Mouse (Mus musculus) G1E (cell line): Measurements from ENCODE around the gene Adarb1. TPM values are rescaled to one million over a fixed set of nuclear protein-coding genes. Genes with fewer than 3 reads are reported as not detected.
"Not testable (repeated sequence)": the region's sequence is repeated elsewhere in the genome, so short reads cannot be mapped to it uniquely, and the experiment has no call there.

Experiments used
- ATAC-seq: 2 replicates; pipeline ENCODE4 v1.8.0; 2016; ENCODE audit warnings: mild to moderate bottlenecking; ENCODE audit not compliant: insufficient number of reproducible peaks, poor library complexity, low FRiP score, severe bottlenecking; ENCODE audit errors: extremely low read depth
- DNase-seq: peaks from one replicate; pipeline ENCODE4 v3.0.0; 2012; ENCODE audit warnings: low spot score
- H3K27me3 ChIP-seq: 2 replicates; pipeline ENCODE4 v1.6.1; 2012; ENCODE audit warnings: mild to moderate bottlenecking, low read length, inconsistent platforms; ENCODE audit not compliant: insufficient read depth
- H3K36me3 ChIP-seq: replicated peaks from 2 replicates; pipeline ENCODE3; 2012; ENCODE audit warnings: mild to moderate bottlenecking, inconsistent platforms
- H3K4me1 ChIP-seq: 2 replicates; pipeline ENCODE4 v1.6.1; 2012; ENCODE audit warnings: low read depth, low read length, inconsistent platforms, mixed read lengths; ENCODE audit not compliant: insufficient read depth
- H3K4me3 ChIP-seq: 2 replicates; pipeline ENCODE4 v1.5.1; 2012; ENCODE audit warnings: low read depth, mild to moderate bottlenecking, inconsistent platforms, low read length, moderate library complexity, mixed read lengths
- H3K9me3 ChIP-seq: replicated peaks from 2 replicates; pipeline ENCODE4 v1.6.1; 2012; ENCODE audit warnings: inconsistent platforms
- CTCF ChIP-seq: IDR thresholded peaks from 2 replicates; pipeline ENCODE4 v1.5.1; 2012; ENCODE audit warnings: low read depth, low read length, inconsistent platforms, mixed read lengths
- GATA1 ChIP-seq: IDR thresholded peaks from 2 replicates; pipeline ENCODE4 v1.6.1; 2012; ENCODE audit warnings: borderline replicate concordance, low read length, inconsistent platforms, mixed read lengths
- GATA2 ChIP-seq: IDR thresholded peaks from 2 replicates; pipeline ENCODE4 v1.6.1; 2012; ENCODE audit warnings: low read depth, low read length, inconsistent platforms, borderline replicate concordance
- POLR2AphosphoS5 ChIP-seq: IDR thresholded peaks from 2 replicates; pipeline ENCODE4 v1.6.1; 2012; ENCODE audit warnings: low read depth, low read length, inconsistent platforms; ENCODE audit not compliant: insufficient replicate concordance
- TAL1 ChIP-seq: conservative IDR thresholded peaks from 2 replicates; pipeline ENCODE4 v1.6.1; 2012; ENCODE audit warnings: low read depth, low read length, inconsistent platforms, mixed read lengths
- polyA plus RNA-seq: library from polyadenylated mRNA; stranded (reverse); fragments of >175 nt; gene quantifications from 2 replicates; pipeline ENCODE4 v1.2.3, GENCODE M21; 2012
- total RNA-seq, 2 experiments: library from RNA; stranded (forward) in 1 of 2; stranded (reverse) in 1 of 2; fragments of 200-1000 nt in 1 of 2; fragments of >200 nt in 1 of 2; fragmentation: Nextera tagmentation in 1 of 2; gene quantifications; 2 replicates each; pipeline ENCODE4 v1.2.3; 2014 to 2017

Adarb1 gene
- total and polyA plus RNA-seq, 3 experiments, result 0.05 TPM; not detected in 2

DNA sequence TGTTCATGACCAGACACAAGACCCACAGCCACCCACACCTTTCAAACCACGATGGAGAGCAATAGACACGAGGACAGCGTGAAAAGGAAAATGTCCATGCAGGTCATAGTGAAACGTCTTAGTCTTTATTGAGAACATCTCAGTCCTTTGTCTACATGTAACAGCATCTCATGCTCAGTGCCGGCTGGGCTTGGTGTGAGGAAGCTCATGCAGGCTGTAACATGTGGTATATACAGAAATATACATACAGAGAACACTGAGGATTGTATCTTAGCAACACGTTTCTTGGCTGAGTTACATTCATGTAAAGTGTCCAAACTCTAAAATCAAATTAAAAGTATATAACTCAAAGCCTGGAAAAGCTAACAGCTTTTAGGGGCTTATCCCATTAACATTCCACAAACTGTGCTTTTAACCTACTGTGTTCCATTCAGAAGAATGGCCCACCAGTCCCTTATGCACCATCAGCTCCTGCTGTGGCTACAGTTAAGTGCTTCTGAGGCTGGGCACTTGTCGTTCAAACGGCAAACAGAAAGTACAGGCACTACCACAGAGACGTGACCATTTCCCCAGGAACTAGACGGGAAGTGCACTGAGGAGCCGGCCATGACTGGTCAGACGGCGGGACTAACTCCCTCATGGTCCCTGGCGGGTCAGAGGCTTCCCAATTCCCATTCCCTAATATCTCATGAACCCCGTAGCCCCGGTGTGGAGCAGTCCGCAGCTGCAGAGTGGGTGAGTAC lies 127.3 kb downstream of the Adarb1 start:
- no peak overlapping the region for H3K4me3 ChIP-seq
- H3K9me3 ChIP-seq, result no peaks in the 10 kb centered on the region
- DNase-seq, result no peak
- no peaks in the 10 kb centered on the region for H3K36me3 ChIP-seq
- TF ChIP-seq GATA1, result no peak
- TF ChIP-seq CTCF, result no peak
- TF ChIP-seq POLR2AphosphoS5, result no peak
- TF ChIP-seq TAL1, result no peak
- no peak for TF ChIP-seq GATA2
- ATAC-seq, result no peak
- peaks cover 39% of the 10 kb centered on the region for H3K27me3 ChIP-seq
- H3K4me1 ChIP-seq, result no peaks in the 10 kb centered on the region

DNA sequence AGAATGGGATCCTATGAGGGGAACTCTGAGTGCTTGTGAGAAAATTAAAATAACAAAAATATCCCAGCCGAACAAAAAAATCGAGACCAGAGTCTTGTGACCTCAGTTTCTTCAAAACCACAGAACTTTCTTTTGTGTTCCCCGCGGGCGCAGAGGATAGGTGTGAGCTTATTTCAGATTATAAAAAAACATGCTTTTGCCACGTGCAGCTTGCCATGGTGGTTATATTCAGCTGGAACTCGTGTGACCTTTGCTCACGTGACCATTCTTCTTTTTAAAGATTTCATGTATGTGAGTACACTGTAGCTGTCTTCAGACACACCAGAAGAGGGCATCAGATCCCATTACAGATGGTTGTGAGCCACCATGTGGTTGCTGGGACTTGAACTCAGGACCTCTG lies 128.5 kb downstream of the Adarb1 start:
- no peak for TF ChIP-seq GATA1
- TF ChIP-seq CTCF, result no peak
- TF ChIP-seq GATA2, result no peak
- TF ChIP-seq POLR2AphosphoS5, result no peak
- TF ChIP-seq TAL1, result no peak
- ATAC-seq, result no peak
- no peak for DNase-seq

DNA sequence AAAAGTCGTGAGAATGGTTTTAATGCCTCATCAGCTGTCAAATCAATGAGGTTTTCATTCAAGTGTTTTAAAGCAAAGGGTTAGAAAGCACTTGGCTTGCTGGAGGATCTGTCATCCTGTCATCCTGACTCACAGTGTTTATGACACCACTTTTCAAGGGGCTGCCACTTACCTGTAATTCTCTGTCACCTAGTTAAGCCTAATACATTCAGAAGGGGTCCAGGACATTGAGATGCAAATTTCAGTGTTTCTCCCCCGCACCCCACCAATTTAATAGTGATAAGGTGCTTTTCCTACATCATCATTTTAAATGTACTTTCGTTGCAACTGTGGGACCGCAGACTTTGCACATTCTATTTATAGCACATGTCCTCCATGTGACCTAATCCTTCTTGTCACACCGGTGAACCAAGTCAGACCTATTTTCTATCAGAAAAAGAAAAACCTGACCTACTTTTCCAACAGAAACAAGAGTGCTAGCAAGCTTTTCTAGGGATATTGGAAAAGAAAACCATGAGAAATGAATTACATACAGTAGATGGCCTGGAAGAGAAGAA lies 129.4 kb downstream of the Adarb1 start:
- no peaks in the 10 kb centered on the region for H3K36me3 ChIP-seq
- TF ChIP-seq POLR2AphosphoS5 (no peak), CTCF (no peak), GATA2 (no peak), GATA1 (no peak), TAL1 (no peak)
- peaks cover 35% of the 10 kb centered on the region for H3K27me3 ChIP-seq
- no peaks in the 10 kb centered on the region for H3K9me3 ChIP-seq
- DNase-seq (no peak), ATAC-seq (no peak)
- no peak overlapping the region for H3K4me3 ChIP-seq
- H3K4me1 ChIP-seq, result no peaks in the 10 kb centered on the region

More for the DNA sequence above, 128.5 kb downstream of the Adarb1 start:
- no peaks in the 10 kb centered on the region for H3K4me1 ChIP-seq
- H3K36me3 ChIP-seq, result no peaks in the 10 kb centered on the region
- no peaks in the 10 kb centered on the region for H3K9me3 ChIP-seq
- no peak overlapping the region for H3K4me3 ChIP-seq
- peaks cover 32% of the 10 kb centered on the region for H3K27me3 ChIP-seq

DNA sequence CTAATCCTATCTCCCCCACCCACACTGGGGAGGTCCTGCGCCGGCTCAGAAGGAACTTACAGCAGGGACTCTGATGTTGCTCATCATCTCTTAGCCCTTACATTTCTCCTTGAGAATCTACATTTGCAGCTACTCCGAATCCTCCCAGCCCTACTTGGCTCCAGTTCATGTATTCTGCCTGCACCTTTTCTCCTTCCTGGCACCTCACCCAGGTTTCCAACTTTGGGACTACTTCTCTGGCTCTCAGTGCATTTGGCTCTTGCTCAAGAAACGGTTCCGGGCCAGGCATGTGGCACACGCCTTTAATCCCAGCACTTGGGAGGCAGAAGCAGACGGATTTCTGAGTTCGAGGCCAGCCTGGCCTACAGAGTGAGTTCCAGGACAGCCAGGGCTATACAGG lies 130.4 kb downstream of the Adarb1 start:
- no peak for ATAC-seq
- DNase-seq, result no peak
- Histone ChIP-seq H3K4me1 (peaks cover 3% of the 10 kb centered on the region; the same call in 1 of the 2 replicates), H3K4me3 (no peak overlapping the region), H3K36me3 (no peaks in the 10 kb centered on the region), H3K27me3 (peaks cover 27% of the 10 kb centered on the region), H3K9me3 (no peaks in the 10 kb centered on the region)
- TF ChIP-seq GATA2 (no peak), CTCF (no peak), GATA1 (no peak), POLR2AphosphoS5 (no peak), TAL1 (no peak)

DNA sequence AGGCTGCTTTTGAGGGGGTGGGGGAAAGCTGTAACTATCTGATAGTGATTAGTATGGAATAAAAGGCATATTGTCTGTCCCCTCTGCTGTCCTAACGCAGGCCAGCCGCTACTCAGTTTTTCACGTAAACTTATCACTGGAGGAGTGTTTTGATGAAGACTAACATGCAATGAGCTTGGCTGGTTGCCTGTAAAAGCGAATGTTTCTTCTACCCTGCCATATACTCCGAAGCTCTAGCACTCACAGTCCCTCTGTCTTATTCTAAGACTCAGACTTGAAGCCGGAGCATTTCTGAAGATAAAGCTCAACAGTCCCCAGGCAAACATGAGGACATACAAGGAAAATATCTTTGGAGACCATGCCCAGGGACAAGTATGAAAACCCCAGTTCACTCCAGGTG lies 133.2 kb downstream of the Adarb1 start:
- Histone ChIP-seq H3K36me3 (no peaks in the 10 kb centered on the region), H3K4me1 (peaks cover 4% of the 10 kb centered on the region; the same call in 1 of the 2 replicates), H3K9me3 (no peaks in the 10 kb centered on the region), H3K4me3 (no peak overlapping the region), H3K27me3 (peaks cover 30% of the 10 kb centered on the region)
- TF ChIP-seq POLR2AphosphoS5 (no peak), CTCF (no peak), GATA1 (no peak), TAL1 (no peak), GATA2 (no peak)
- no peak for ATAC-seq
- DNase-seq, result no peak

DNA sequence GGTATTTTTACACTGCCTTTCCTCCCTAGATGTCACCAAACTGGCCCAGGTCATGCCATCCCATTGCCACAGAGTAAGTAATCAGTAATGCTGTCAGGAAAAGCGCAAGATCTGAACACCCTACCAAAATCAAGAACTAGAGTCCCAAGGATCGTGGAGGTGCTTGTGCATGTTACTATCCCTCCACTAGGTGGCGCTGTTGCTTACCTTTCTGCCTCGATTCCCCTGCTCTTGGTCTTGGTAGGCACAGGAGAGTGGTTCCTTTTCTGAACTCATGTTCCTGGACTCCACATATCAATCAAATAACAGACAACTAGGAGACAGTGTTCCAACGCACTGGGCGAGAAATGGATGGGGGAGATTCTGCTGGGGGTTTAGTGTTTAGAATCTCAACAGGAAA lies 135.2 kb downstream of the Adarb1 start:
- Histone ChIP-seq H3K27me3 (peaks cover 28% of the 10 kb centered on the region), H3K4me3 (no peak overlapping the region), H3K4me1 (peaks cover 4% of the 10 kb centered on the region; the same call in 1 of the 2 replicates), H3K36me3 (no peaks in the 10 kb centered on the region), H3K9me3 (no peaks in the 10 kb centered on the region)
- ATAC-seq, result no peak
- TF ChIP-seq GATA2 (no peak), POLR2AphosphoS5 (no peak), CTCF (peak; percentile 96), TAL1 (no peak)
- peak; percentile 61 for DNase-seq

DNA sequence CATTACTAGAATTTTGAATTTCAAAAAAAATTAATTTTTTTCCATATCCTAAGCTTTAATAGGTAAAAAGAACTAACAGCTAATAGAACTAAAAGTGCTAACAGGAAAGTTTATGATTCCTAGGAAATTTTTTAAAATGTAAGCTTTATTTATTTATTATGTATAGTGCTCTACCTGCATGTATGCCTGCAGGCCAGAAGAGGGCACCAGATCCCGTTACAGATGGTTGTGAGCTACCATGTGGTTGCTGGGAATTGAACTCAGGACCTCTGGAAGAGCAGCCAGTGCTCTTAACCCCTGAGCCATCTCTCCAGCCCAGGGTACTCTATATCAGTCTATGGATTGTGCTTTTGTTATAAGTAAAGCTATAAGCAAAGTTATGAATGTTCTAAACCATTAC lies 136.0 kb downstream of the Adarb1 start:
- not testable (repeated sequence) for DNase-seq, H3K9me3 ChIP-seq, H3K36me3 ChIP-seq, H3K4me1 ChIP-seq, H3K4me3 ChIP-seq, ATAC-seq
- peaks cover 23% of the 10 kb centered on the region for H3K27me3 ChIP-seq
